Mouse (Mus musculus) layer of hippocampus, adult 8-10 months (tissue): ENCODE data around the gene Smim20. TPM values are rescaled to one million over a fixed set of nuclear protein-coding genes. Genes with fewer than 3 reads are reported as not detected.

ENCODE experiments used
- DNase-seq, 2 experiments: peaks; one replicate each; pipeline ENCODE4 v3.0.0; 2022; ENCODE audit warnings: low spot score in 2 of 2
- total RNA-seq, 4 experiments: library from RNA; stranded (reverse); gene quantifications; 2 replicates each; pipeline ENCODE4 v1.2.4; 2022

Gene Smim20
- total RNA-seq, 4 experiments from 2014 or later: 39.2 to 46.5 (median 44.4) TPM

DNA sequence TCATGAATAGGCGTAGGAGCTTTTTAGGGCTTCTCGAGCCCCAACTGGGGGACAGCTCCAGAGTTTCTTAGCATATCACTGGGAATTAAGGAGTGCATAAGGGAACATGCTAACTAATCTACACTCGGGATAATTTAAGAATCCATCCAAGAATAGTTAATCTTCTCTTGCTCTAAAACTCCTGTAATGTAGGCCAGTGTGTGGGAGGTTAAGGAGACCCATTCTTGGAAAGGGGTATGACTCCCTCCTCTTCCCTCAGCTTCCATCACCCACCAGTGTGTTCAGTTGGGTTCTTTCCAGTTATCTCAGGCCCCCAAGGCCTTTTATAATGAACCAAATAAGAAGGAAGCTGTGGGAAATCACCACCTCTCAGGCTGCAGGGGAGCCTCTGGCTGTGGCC is 40.0 kb downstream of the Smim20 start:
- no peak for DNase-seq

DNA sequence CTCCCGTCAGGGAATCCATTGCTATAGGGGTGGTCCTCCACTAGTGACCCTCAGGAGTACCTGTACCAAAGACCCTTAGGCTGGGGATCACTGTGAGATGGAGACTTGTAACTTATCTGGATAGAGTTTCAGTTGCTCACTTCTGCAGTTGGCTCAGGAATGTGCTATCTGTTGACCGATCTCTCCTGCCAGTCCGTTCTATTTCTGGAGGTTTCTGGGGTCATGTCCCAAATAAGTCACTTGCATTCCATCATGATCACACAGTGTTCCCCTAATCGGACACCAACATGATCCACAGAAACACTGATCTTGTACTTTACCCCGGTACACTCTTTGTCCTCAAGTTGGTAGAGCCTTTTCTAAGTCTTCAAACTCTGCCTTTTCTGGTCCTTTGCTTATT is 40.6 kb downstream of the Smim20 start:
- no peak for DNase-seq

DNA sequence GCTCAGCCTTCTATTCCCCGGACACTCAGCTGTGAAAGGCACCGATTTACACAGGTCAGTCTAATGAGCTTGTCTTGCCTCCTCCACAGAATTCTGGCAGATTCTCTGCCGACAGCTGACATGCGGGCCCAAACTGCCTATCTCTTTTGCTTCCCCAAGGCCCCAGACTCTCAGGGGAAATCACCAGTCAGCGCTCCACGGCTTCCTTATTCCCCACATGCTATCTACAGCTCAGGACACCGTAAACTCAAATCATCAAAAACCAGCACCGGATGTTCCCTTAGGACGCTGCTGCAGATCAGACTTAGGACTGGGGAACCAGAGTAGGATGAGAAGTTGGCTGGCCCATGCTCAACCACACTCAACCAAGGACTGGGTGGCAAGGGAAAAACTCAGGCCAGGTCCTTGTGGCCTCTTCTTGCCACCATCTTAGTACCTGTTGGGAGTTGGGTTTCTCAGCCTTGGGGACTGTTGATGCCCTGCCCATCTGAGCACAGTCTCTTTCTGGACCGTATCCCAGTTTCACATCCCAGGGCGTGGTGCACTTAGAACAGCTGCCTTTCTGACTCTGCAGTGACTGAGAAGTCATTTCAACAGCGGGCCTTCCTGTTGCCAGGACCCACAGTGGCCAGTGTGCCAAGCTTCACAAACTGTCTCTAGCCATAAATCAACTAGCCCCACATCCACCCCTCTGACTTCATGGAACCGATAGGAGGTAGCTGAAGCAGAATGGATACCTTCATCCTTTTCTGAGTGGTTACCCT is 47.7 kb downstream of the Smim20 start:
- no peak for DNase-seq

DNA sequence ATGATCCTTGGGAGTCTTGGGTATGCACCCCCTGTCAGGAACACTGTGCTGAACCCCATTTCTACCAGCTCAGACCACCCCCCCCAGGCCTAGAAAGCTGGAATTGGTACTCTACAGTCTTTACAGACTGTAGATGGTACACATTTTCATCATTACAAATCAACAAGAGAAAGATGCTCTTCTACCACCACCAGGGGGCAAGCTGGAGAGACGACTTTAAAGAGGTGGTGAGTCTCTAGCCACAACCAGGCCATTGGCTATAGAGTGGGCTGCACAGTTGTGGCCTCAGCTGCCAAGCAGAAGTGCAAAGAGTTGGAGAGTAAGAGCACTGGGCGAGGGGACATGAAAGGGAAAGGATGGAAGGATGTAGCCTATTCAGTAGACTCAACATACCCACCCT is 48.9 kb downstream of the Smim20 start:
- no peak for DNase-seq

DNA sequence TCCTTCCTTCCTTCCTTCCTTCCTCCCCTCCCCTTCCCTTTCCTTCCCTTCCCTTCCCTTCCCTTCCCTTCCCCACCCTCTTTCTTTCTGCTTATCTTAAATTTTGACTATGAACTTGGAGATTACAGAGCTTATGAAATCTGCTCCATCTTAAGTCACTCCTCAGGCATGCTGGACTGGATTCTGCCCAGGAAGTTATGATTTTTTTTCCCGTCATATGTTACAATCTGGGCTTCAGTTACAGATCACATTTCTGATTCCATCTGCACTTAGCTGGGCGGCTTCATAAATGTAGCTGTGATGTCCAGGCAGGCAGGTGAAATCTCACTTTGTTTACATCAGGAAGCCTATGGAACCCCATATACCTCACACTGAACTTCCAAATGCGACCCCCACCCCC is 50.5 kb downstream of the Smim20 start:
- no peak for DNase-seq

DNA sequence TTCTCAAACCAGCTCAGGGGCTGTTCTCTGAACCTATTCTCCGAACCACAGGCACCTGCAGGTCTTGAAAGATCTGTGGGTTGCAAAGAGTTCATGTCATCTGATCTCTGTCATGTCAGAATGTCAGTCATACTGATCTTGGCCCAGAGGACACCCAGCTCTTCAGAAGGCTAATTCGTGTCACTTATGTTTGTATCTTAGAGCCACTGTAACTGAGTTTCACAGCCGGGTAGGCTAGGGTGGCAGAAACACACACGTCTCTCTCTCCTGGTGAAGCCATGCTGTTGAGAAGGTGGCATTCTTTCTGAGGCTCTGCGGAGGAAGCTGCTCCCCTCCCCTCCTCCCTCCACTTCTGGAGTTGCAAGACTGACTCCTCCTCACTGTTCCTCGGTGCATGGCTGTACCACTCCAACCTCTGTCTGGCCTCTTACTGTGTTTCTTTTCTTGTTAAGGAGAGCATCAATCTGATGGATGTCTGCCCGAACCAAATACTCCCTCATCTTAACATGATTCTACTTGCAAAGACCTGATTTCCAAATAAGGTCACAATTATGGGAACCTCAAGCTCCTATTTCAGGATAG is 51.1 kb downstream of the Smim20 start:
- DNase-seq: no peak

DNA sequence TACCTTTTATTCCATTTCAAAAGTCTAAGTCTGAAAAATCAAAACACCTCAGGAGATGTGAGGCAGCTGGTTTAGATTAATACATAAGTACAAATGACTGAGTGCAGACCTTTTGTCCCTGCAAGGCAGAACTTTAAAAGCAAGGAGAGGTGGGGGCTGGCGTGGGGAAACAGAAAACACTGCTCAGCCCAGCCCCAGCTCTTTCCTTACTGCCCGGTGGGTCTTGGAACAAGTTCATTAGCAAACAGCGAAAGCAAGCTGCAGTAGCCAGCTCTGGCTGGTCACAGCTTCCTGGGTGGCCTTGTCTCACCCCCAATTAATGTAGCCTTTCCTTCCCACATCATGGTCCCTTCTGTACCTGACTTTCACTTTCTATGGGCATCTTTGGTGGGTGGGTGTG is 53.4 kb downstream of the Smim20 start:
- no peak for DNase-seq

DNA sequence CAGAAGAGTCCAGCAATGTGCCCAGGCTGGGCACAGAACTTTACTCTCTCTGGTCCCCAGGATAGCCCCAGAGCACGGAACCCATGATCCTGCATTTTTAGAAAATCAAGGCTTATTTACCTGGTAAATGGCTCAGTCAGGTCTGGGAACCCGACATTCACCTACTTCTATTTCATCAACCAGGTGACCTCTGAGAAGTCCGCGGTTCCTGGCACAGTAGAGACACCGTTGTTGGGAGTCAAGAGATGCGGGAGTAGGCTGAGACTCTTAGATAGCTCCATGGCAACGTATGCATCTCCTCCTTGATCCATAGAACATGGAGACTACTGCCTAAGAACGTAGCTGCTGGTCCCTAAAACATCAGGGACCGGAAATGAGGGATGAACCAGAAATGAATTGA is 55.0 kb downstream of the Smim20 start:
- DNase-seq: no peak

DNA sequence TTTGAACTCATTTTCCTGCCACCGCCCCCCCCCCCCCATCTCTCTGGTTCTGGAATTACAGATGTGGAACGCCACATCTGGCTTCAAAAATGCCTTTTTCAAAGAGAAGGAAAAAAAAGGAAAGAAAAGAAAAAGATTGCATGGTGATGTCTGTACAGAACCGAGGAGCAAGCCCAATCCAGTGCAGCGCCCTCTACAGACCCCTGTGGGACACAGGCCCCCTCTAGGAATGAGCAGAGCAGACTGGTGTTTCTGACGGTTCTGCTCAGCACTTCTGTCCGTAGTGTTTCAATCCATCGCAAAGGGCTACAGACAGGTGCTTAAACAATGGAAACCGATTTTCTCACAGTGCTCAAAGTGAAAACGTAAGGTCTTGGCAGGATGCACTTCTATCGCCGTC is 55.6 kb downstream of the Smim20 start:
- no peak for DNase-seq

DNA sequence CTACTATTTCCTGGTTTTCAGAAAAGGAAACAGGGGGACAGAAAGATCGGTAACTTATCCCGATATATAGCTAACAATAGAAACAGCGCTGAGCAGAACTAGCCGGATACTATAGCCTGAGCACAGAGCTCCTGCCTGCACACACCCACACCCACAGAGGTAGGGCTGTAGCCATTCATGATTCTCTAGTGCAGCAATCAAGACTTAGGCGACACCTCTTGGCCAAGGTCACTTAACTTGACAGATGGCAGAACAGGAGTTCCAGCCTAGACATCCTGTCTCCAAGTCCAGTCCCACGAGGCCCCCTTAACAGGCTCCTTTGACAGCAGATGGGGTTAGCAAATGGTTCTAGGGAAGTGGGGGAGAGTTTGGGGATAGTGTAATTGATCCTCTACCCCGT is 56.2 kb downstream of the Smim20 start:
- no peak for DNase-seq

DNA sequence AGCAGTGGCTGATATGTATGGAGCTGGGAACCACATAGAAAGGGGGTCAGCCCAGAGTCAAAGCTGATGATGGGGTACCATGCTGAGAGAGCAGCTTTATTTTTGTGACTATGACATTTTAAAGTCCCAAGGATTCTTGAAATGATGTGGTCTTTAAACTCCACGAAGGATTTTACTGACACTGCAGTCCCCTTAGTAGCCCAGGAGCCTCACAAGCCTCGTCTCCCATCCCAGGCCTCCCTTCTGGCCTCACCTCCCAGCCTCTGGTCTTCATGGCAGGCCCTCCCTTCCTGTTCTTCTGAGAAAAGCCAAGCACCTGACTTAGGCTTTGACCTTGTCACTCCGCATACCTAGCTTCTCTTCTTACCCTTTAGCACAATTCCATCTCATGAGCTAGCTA is 57.4 kb downstream of the Smim20 start:
- DNase-seq: no peak

DNA sequence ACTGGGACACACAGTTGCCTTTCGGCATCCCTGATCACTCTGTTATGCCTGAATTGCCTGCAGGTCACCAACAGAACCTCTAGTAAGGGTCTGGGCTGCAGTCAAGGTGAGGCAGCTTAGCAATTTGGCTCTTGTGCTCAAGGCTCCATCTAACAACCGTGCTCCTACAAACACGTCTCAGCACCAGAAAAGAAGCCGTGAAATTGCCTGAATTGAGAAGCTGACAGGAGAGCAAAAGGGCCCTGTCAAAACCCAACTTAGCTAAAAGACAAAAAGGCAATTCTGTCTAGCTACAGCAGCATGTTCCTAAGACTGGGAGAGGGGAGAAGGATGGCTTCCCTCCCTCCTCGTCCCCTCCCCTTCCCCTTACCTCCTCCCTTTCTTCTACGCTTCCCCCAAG is 57.9 kb downstream of the Smim20 start:
- DNase-seq: no peak

DNA sequence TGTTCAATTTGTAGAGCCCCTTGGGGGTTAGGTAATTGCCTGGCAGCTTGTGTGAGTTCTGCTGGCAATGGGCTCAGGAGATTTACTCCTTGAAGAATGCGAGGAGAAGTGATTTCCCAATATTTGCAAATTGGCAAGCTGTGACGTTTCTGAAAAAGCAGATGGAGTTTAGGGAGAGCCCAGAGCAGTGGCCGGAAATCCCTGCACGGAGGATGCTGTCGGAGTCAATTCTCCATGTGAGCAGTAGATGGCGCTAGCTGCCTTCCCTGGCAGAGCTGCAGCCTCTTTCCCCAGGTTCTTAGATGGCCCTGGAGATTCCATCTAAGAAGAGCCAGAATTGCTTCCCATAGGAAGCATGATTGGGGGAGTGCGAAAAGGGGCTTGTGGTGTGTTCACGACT is 59.1 kb downstream of the Smim20 start:
- peak; percentile 71 to 82 for DNase-seq

DNA sequence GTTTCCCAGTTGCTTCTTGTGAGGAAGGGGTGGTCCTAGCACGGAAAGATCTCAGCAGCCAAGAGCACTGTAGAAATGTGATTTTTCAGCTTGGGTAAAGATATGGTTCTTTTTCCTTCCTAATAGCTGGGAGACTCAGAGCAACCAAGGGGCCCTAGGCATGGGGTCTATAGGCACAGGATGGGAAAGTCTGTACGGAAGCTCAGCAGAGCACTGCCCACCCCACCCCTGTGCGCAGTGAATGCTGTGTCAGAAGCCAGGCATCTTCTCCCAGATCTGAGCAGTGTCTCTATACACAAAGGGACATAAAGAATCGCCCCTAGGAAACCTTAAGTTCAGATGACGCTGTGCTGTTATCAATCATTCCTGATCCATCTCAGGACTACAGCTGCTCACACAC is 59.6 kb downstream of the Smim20 start:
- DNase-seq: no peak

Other genes with a start within 250 kb of the Smim20 start
- gene Slc34a2, start 229.0 kb upstream of the Smim20 start, total RNA-seq: not detected
- 10 to 100 TPM; 40.5 to 49.8 (median 45.6) TPM for gene Sel1l3, start 53.2 kb upstream of the Smim20 start, total RNA-seq
- gene Rbpj, start 199.1 kb downstream of the Smim20 start, total RNA-seq: 10 to 100 TPM; 20.9 to 32.8 (median 26.9) TPM